Mouse (Mus musculus): ENCODE measurements around the gene Parp3. TPM values are rescaled to one million over a fixed set of nuclear protein-coding genes. Genes with fewer than 3 reads are reported as not detected.
"Not testable (repeated sequence)": the region's sequence is repeated elsewhere in the genome, so short reads cannot be mapped to it uniquely, and the experiment has no call there.

Parp3 gene
- total RNA-seq (2021) = 10 to 100 TPM; 37.8 to 55.4 TPM
- long read RNA-seq, experiment 1, transcript Parp3-201 (11 exons, 2,962 nt) = major isoform, 7 of 45 reads
- long read RNA-seq, experiment 1, partial matches to known transcripts = 11 of 45 reads
- long read RNA-seq, experiment 1, other reads (novel, unspliced or antisense) = 22 of 45 reads
- long read RNA-seq, experiment 2, transcript Parp3-203 (11 exons, 2,495 nt) = major isoform, 5 of 21 reads
- long read RNA-seq, experiment 2, partial matches to known transcripts = 1 of 21 reads
- long read RNA-seq, experiment 2, other reads (novel, unspliced or antisense) = 13 of 21 reads

- DNase-seq = peak; percentile 98 to 99
Observed at GRCm38 (mm10) chr9:106476924-106477484, at the start of gene Parp3. Gene Parp3 (minus strand): TSS chr9:106476949.

GRCm38 (mm10) chr9:106519909-106520308, 43.2 kb upstream of the Parp3 start:
- DNase-seq = no peak

- no peak for DNase-seq
Observed at GRCm38 (mm10) chr9:106519433-106519832, 42.7 kb upstream of the Parp3 start.

- DNase-seq = no peak
Observed at GRCm38 (mm10) chr9:106514273-106514672, 37.5 kb upstream of the Parp3 start, which contains the start of gene Iqcf5. Gene Iqcf5 (plus strand): TSS chr9:106514573.

GRCm38 (mm10) chr9:106513566-106513965, 36.8 kb upstream of the Parp3 start:
- DNase-seq = no peak

GRCm38 (mm10) chr9:106512729-106513450, 36.1 kb upstream of the Parp3 start:
- no peak for DNase-seq

- no peak for DNase-seq
Observed at GRCm38 (mm10) chr9:106509356-106509755, 32.6 kb upstream of the Parp3 start.

- no peak for DNase-seq
Observed at GRCm38 (mm10) chr9:106504246-106504645, 27.5 kb upstream of the Parp3 start.

GRCm38 (mm10) chr9:106501846-106502245, 25.1 kb upstream of the Parp3 start:
- DNase-seq = no peak

- DNase-seq = peak in 1 of 2 experiments; percentile 27
Observed at GRCm38 (mm10) chr9:106499667-106500066, 22.9 kb upstream of the Parp3 start, which contains the start of gene Iqcf1. Gene Iqcf1 (plus strand): TSS chr9:106499967.

GRCm38 (mm10) chr9:106487602-106488001, 10.9 kb upstream of the Parp3 start:
- DNase-seq = not testable (repeated sequence)

- no peak for DNase-seq
Observed at GRCm38 (mm10) chr9:106485076-106485475, 8.3 kb upstream of the Parp3 start.

- DNase-seq = no peak
Observed at GRCm38 (mm10) chr9:106483606-106484005, 6.9 kb upstream of the Parp3 start.

GRCm38 (mm10) chr9:106483136-106483535, 6.4 kb upstream of the Parp3 start:
- no peak for DNase-seq

GRCm38 (mm10) chr9:106482578-106483115, 5.9 kb upstream of the Parp3 start:
- DNase-seq = no peak

GRCm38 (mm10) chr9:106481676-106482075, 4.9 kb upstream of the Parp3 start:
- no peak for DNase-seq

GRCm38 (mm10) chr9:106481075-106481474, 4.3 kb upstream of the Parp3 start:
- DNase-seq = no peak

GRCm38 (mm10) chr9:106480541-106480940, 3.8 kb upstream of the Parp3 start:
- no peak for DNase-seq

GRCm38 (mm10) chr9:106478101-106478500, 1.4 kb upstream of the Parp3 start:
- DNase-seq = no peak

- no peak for DNase-seq
Observed at GRCm38 (mm10) chr9:106477649-106478048, 900 bp upstream of the Parp3 start.

GRCm38 (mm10) chr9:106476002-106476923, 486 bp downstream of the Parp3 start:
- DNase-seq = peak; percentile 80 to 82

GRCm38 (mm10) chr9:106475663-106476001, 1.1 kb downstream of the Parp3 start, which contains the start of gene Rrp9:
Gene Rrp9 (plus strand): TSS chr9:106475963.
- DNase-seq = no peak

Measured in adrenal gland, postnatal 36 days (tissue).